Mouse (Mus musculus) left cerebral cortex, adult 2 months (tissue): ENCODE measurements at regions not wholly inside any gene's neighbourhood (a gene's known extent, or its start where the extent isn't known, plus 50 kb on each side); places are given as distances from the start of the nearest gene placed in this dataset.

Experiments used
- DNase-seq, 2 experiments: peaks; one replicate each; pipeline ENCODE4 v3.0.0; 2021 to 2022; ENCODE audit warnings: low spot score in 2 of 2, mixed read lengths in 1 of 2; ENCODE audit errors: extremely low spot score in 1 of 2
- H3K27ac ChIP-seq: fragments of 200-600 bp; 2 replicates; pipeline ENCODE4 v1.8.1; 2022
- H3K4me3 ChIP-seq: fragments of 200-600 bp; 2 replicates; pipeline ENCODE4 v1.8.1; 2022
- CTCF ChIP-seq: fragments of 200-600 bp; IDR thresholded peaks from 2 replicates; pipeline ENCODE4 v1.8.1; 2022; ENCODE audit warnings: antibody characterized with exemption, mild to moderate bottlenecking, moderate library complexity
- intact Hi-C: fragments of 180-260 bp; cut with DNase I; formaldehyde crosslinking; loops from one replicate; pipeline ENCODE4 v1.15.1; 2025

GRCm38 (mm10) chr4:26422084-26422483 lies 75.4 kb upstream of the Manea start:
- Histone ChIP-seq H3K27ac (no peak overlapping the region), H3K4me3 (no peak overlapping the region)
- no peak for DNase-seq
- TF ChIP-seq CTCF, result no peak
- intact Hi-C loops, result no loop called here

GRCm38 (mm10) chr4:26404266-26404665 lies 57.6 kb upstream of the Manea start:
- intact Hi-C loops, result no loop called here
- no peak for DNase-seq
- Histone ChIP-seq H3K27ac (no peak overlapping the region), H3K4me3 (no peak overlapping the region)
- TF ChIP-seq CTCF, result no peak

- H3K4me3 ChIP-seq, result no peak overlapping the region
- intact Hi-C loops, result no loop called here
- DNase-seq, result no peak
- H3K27ac ChIP-seq, result no peak overlapping the region
- no peak for TF ChIP-seq CTCF
Measured at GRCm38 (mm10) chr4:26402213-26402612, 55.5 kb upstream of the Manea start.
